Mouse (Mus musculus) adrenal gland, adult (tissue): ENCODE measurements around the gene Vmn1r170.
"Not testable (repeated sequence)": the region's sequence is repeated elsewhere in the genome, so short reads cannot be mapped to it uniquely, and the experiment has no call there.

Experiments
- DNase-seq, 2 experiments: peaks; one replicate each; pipeline ENCODE4 v3.0.0; 2022 to 2023; ENCODE audit warnings: low spot score in 1 of 2; ENCODE audit not compliant: inconsistent age in 2 of 2

Gene Vmn1r170

DNA sequence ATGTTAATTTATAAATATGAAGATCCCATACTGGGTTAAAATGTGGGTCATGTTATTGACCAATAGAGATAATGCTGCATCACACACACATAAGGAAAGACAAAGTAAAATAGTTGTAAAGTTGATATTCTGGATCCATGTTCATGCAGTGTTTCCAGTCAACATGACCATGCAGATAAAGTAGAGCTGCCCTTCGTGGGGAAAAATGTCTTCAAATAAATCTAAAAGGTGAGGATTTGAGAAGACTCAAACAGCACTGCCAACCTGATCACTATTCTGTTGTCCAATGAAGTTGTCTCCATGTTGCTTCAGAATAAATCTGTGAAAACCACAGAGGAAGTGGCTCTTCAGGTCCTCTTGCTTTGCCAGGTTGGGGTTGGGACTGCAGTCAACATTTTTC lies at the start of gene Vmn1r170:
Gene Vmn1r170, plus strand, starts transcription at position 301 of the 400 bp plus-strand sequence.
- not testable (repeated sequence) for DNase-seq

DNA sequence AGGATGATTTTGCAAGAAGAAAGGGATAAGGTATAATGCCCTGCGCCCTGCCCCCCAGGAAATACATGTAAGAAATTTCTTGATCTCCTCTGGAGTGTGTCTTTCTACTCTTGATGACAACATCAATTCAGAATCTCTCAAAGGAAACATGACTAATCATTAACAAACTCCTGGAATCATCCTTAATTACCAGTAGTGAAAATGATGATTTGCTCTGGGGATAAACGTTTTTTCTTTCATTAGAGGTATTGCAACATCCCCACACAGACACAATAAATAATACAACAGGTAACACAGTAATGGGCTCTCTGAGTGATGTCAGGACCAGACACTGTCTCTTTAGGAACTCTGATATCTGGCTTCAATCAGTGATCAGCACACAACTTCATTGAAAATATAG lies 30.7 kb upstream of the Vmn1r170 start, which contains the start of gene Vmn1r169:
Gene Vmn1r169, plus strand, starts transcription at position 301 of the 400 bp plus-strand sequence.
- not testable (repeated sequence) for DNase-seq

DNA sequence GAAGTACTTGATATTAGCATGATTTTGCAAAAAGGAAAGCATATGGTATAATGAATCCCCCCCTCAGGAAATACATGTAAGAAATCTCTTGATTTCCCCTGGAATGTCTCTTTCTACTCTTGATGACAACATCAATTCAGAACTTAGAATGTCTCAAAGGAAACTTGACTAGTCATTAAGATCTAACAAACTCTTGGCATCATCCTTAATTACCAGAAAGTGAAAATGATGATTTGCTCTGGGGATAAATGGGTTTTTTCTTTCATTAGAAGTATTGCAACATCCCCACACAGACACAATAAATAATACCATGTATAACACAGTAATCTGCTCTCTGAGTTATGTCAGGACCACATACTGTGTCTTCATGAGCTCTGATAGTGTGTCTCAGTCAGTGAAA lies 24.4 kb downstream of the Vmn1r170 start, which contains the start of gene Vmn1r171:
Gene Vmn1r171, plus strand, starts transcription at position 301 of the 400 bp plus-strand sequence.
- DNase-seq = no peak
